Mouse (Mus musculus) kidney, adult 18-20 months (tissue): Measurements from ENCODE around the gene Atp6v0b.
A peak's percentile ranks its signal among the peaks of the same experiment; 100 is the strongest.

Experiments used
- DNase-seq: peaks from one replicate; pipeline ENCODE4 v3.0.0; 2021

The Atp6v0b gene

DNA sequence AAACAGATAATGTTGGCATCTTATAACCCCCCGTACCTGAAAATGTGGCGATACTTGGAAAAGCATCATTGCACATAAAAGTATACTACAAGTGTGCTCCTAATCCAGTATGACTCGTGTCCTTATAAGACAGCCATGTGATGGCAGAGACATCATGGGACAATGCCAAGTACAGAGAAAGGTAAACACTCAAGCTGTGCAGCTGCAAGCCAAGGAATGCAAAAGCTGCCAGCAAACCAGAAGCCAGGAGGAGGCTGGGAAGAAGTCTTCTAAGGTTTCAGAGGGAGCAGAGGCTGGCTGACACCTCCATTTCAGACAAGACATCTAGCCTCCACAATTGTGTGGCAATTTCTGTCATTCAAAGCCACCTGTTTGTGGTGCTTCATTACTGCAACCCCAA is 19.1 kb upstream of the Atp6v0b start:
- peak; percentile 12 for DNase-seq

DNA sequence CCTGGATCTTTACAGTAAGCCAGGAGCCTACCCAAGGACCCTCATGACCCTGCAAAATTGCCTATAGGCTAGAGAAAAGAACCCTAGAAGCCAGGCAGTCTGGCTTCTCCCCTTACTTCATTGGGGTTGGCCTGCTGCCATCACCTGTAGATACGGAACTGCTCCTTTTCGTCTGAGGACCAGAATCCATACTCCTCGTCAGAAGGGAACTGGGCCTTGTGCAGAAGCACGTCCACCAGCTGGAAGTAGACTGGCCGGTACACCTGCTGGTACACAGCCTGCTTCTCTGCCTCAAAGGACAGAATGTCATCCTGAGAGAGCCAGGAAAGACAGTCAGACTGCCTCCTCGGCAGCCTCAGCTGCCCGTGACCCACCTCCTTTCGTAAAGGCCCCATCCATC is 17.6 kb upstream of the Atp6v0b start:
- no peak for DNase-seq

DNA sequence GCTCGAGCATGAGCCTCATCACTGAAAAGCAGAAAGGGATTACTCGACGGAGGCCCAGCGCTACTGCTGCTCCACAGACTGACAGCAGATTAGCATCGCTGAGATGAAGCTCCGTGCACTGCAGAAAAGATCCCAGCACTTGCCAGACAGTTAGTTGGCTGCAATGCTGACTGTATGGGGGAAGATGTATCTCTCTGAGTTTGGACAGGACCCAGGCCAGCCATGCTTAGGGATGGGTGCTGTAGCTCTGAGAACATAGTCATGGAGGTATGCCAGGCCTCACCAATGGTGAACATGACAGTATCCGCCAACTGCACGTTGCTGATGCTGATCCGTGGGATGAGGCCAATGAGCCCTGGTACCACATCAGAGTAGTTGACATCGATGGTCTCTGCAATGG is 17.0 kb upstream of the Atp6v0b start:
- no peak for DNase-seq

DNA sequence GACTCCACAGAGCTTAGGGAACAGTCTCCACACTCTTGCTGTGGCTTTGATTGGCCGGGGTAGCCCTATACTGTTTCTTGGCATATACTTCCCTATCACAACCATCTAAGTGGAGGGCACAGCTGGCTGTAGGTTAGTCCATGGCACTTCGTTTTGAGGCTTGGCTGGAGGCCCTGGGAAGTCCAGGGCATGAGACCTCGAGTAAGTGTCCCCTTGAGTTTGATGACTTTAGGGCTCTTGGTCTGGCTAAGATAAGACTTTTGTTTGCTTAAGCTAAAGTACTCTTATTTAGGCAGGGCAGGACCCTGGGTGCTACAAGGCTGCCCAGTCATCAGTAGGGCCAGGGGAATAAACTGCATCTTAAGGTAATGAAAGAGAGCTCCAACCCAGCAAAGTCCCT is 11.0 kb upstream of the Atp6v0b start:
- no peak for DNase-seq

- DNase-seq: no peak
Observed at GRCm38 (mm10) chr4:117896031-117896430, 8.9 kb upstream of the Atp6v0b start.

- DNase-seq: no peak
Observed at GRCm38 (mm10) chr4:117895339-117895738, 8.2 kb upstream of the Atp6v0b start.

DNA sequence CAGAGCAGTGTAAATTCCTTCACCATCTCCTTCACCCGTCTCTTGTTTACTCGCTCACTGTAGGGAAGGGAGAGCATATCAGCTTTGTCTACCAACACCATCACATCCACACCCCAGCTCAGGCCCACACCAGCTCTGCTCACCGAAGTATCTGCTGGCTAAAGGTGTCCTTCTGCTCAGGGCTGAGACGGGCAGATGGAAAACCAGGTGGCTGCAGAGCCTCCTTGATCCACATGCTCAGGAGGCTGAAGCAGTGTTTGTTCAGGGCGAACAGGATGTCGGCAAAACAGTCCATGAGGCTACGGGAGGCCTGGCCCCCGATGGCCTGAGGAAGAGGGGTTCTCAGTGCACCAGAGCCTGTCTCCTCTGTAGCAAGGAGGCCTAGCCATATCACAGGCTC is 7.5 kb upstream of the Atp6v0b start:
- no peak for DNase-seq

DNA sequence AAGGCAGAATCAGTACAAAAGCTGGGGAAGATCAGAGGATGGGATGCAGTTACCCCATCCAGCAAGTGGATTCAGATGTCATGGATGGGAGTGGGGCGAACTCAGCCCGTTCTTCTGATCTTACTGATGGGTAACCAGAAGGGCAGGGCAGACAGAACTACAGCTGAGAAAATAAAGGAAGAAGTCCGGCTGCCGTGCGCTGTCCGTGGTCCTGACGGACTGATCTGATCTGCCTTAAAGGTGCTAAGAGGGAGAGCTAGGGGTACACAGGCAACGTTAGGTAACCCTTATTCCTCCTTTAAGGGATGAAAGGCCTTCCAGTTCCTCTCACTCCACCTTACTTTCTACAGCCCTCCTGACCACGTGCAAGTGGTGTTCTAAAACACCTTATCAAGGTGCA is 6.2 kb upstream of the Atp6v0b start:
- DNase-seq: peak; percentile 62

GRCm38 (mm10) chr4:117891738-117892161 is 4.6 kb upstream of the Atp6v0b start, which contains the start of gene Dph2:
Gene Dph2, minus strand, starts transcription at chr4:117892032.
- peak; percentile 82 for DNase-seq

DNA sequence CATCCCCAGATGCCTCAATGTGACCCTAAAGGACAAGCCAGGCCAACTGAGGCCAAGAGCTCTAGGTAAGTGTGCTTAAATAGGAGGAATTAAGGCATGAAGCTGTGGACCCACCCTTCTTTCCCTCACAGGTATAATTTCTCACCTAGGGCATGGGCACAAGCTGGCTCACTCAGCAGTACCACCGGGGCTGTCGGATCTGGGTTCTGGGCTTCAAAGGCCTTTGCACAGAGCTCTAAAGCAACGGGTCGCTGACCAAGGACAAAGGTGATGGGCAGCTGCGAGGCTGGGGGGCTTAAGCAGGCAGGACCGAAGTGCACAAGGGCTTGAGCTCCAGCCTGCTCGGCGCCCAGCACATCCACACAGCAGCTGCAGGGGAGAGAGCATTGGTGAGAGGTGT is 3.6 kb upstream of the Atp6v0b start:
- DNase-seq: no peak

GRCm38 (mm10) chr4:117890031-117890430 is 2.9 kb upstream of the Atp6v0b start:
- DNase-seq: no peak

GRCm38 (mm10) chr4:117889471-117889870 is 2.3 kb upstream of the Atp6v0b start:
- no peak for DNase-seq

- DNase-seq: no peak
Observed at GRCm38 (mm10) chr4:117887920-117888319, 787 bp upstream of the Atp6v0b start.

DNA sequence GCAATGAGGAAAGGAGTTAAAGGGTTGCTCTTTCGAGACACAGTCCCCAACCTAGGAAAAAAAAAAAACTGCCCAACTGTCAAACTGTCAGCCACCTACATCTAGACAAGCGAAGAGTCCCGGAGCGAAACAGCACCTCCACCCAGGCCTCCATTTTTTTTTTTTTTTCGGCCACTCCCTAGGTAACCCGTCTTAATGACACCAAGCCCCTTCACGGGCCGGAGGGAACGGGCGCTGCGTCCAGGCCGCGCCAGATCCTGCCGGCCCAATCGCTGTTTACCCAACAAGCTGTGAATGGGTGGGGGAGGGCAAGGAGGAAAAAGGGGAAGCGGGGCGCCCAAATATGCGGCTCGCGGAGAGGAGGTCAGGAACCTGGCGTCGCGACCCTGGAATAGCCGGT is 489 bp downstream of the Atp6v0b start:
- no peak for DNase-seq

- DNase-seq: no peak
Observed at GRCm38 (mm10) chr4:117885994-117886393, 1.1 kb downstream of the Atp6v0b start.

DNA sequence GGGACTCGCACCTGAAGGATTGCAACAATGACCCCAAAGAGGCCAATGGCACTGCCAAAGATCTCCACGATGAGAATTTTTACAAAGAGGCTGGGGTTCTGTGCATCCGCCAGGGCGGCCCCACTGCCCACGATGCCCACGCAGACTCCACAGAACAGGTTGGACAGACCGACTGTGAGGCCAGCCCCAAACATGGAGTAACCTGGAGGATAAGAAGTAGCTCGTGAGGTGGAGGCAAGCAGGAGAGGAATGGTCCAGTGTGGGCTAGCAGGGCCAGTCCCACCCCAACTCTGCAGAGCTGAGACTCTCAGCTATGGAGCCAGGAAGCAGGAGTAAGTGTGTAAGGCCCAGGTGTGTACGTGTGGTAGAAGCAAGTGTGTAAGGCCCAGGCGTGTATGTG is 2.0 kb downstream of the Atp6v0b start:
- no peak for DNase-seq

- no peak for DNase-seq
Observed at GRCm38 (mm10) chr4:117884146-117884545, 3.0 kb downstream of the Atp6v0b start.

- peak; percentile 33 for DNase-seq
Observed at GRCm38 (mm10) chr4:117882701-117883691, 4.1 kb downstream of the Atp6v0b start, which contains the start of gene B4galt2. Gene B4galt2, minus strand, starts transcription at chr4:117883487.

- no peak for DNase-seq
Observed at GRCm38 (mm10) chr4:117878703-117879102, 8.4 kb downstream of the Atp6v0b start.

- no peak for DNase-seq
Observed at GRCm38 (mm10) chr4:117878301-117878700, 8.8 kb downstream of the Atp6v0b start.

DNA sequence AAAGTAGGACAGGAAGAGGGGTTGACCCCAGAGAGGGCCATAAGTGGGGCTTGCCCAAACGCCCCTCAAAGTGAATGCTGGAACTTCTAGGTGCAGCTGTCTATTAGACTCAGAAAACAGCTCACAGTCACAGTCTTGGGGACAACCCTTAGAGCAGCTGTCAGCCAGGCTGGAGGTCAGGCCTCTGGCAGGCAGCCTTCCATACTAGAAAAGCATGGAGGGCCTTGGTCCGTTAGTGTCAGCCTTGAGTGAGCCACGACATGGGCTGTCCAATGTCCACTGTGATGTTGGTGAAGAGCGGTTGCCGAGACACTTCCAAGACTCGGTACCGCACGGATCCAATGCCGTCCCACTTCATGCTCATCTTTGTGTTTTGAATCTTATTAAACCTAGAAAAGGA is 13.5 kb downstream of the Atp6v0b start:
- no peak for DNase-seq

DNA sequence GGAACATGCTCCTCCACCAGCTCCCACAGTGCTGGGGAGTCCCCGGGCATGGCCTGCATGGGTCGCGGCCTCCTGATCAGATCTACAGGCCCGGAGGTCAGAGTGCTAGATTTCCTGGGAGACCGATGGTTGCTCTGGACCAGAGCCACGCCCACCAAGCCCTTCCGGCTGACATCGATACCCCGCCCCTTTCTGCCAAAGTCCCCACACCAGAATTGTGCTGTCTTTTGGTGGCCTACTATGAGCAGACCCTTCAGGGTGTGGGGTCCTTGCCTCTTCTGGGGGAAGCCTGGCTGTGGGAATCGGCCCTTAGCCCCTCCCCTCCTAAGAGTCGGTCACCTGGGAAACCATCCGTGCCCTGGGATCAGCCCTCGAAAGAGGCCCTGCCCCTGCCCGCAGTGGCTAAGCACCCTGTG is 14.7 kb downstream of the Atp6v0b start, which contains the start of gene Ccdc24:
Ccdc24 (minus strand) TSS at position 87 of the 416 bp plus-strand sequence.
- peak; percentile 59 for DNase-seq

DNA sequence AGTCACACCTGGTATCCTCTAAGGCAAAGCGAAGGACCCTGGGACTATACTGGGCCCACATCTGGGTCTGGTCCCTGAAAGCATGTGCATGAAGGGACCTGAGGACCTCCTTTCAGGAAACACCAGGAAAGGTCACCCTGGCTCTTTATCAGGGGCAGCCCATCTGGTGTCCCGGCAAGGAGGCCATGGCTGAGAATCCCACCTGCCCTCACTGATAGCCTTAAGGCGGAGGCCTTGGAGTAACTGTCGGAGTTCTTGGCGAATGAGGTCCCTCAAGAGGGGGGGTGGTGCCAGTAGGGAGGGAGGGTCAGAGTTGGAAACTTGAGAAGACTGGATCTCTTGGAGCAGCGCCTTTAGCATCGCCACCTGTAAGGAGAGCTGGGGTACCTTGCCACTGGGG is 15.3 kb downstream of the Atp6v0b start:
- DNase-seq: no peak

DNA sequence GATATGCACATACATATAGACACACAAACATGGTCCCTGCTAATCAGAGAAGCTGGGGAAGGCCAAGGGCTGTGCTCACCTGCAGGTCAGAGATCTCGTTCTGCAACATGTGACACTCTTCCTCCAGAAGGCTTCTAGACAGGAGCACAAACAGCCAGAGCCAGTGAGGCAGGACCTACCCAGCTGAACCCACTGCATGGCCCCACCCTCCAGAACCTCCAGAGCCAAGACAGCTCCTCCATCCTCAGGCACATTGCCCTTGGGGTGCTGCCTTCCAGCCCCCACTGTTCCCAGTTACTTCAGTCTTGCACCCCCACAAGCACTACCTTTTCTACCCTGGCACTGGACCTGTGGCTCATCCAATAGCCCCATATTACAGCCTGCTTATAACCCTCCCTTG is 16.7 kb downstream of the Atp6v0b start:
- DNase-seq: no peak
